Mouse (Mus musculus) C2C12 (cell line): ENCODE data around the gene Gm49396. TPM values are rescaled to one million over a fixed set of nuclear protein-coding genes. Genes with fewer than 3 reads are reported as not detected.

Source experiments
- H3K27me3 ChIP-seq: one replicate; pipeline ENCODE4 v1.6.1; 2011; ENCODE audit not compliant: control insufficient read depth, insufficient read depth, insufficient read length
- H3K36me3 ChIP-seq: one replicate; pipeline ENCODE4 v1.6.1; 2011; ENCODE audit not compliant: control insufficient read depth, insufficient read depth
- H3K4me3 ChIP-seq: one replicate; pipeline ENCODE4 v1.5.1; 2011; ENCODE audit warnings: mild to moderate bottlenecking, control low read depth; ENCODE audit not compliant: poor library complexity, insufficient read depth, severe bottlenecking
- H3K79me2 ChIP-seq: one replicate; pipeline ENCODE4 v1.6.1; 2011; ENCODE audit not compliant: control insufficient read depth, insufficient read depth
- H3K79me3 ChIP-seq: one replicate; pipeline ENCODE4 v1.6.1; 2011; ENCODE audit warnings: low read depth, control low read depth
- H3ac ChIP-seq: one replicate; pipeline ENCODE3; 2011; ENCODE audit warnings: low read depth; ENCODE audit not compliant: control insufficient read depth, insufficient read length
- CEBPB ChIP-seq: IDR thresholded peaks from one replicate; pipeline ENCODE4 v1.6.1; 2011; ENCODE audit warnings: low read depth, mild to moderate bottlenecking, control low read depth, moderate library complexity
- CTCF ChIP-seq: IDR thresholded peaks from one replicate; pipeline ENCODE4 v1.5.1; 2011; ENCODE audit not compliant: control insufficient read depth, insufficient read depth, insufficient read length
- FOSL1 ChIP-seq: IDR thresholded peaks from one replicate; pipeline ENCODE4 v1.8.0; 2011; ENCODE audit warnings: mild to moderate bottlenecking, low read length; ENCODE audit not compliant: poor library complexity, insufficient read depth, severe bottlenecking
- MAX ChIP-seq: IDR thresholded peaks from one replicate; pipeline ENCODE4 v1.6.1; 2011; ENCODE audit warnings: mild to moderate bottlenecking, control low read depth
- MYOD1 ChIP-seq: IDR thresholded peaks from one replicate; pipeline ENCODE4 v1.6.1; 2011; ENCODE audit warnings: low read depth; ENCODE audit not compliant: control insufficient read depth, insufficient read length
- MYOG ChIP-seq: IDR thresholded peaks from one replicate; pipeline ENCODE4 v1.6.1; 2011; ENCODE audit not compliant: control insufficient read depth, insufficient read length; ENCODE audit errors: extremely low read depth
- USF1 ChIP-seq: IDR thresholded peaks from one replicate; pipeline ENCODE4 v1.6.1; 2011; ENCODE audit warnings: low read depth, mild to moderate bottlenecking, control low read depth, moderate library complexity
- polyA plus RNA-seq: library from polyadenylated mRNA; unstranded; fragments of >200 nt; fragmentation: generic; extraction: Trizol; gene quantifications from one replicate; pipeline ENCODE4 v1.2.1, GENCODE M21; 2012; ENCODE audit warnings: missing spikeins

The Gm49396 gene
- polyA plus RNA-seq, 1 experiment = 0.73 TPM

DNA sequence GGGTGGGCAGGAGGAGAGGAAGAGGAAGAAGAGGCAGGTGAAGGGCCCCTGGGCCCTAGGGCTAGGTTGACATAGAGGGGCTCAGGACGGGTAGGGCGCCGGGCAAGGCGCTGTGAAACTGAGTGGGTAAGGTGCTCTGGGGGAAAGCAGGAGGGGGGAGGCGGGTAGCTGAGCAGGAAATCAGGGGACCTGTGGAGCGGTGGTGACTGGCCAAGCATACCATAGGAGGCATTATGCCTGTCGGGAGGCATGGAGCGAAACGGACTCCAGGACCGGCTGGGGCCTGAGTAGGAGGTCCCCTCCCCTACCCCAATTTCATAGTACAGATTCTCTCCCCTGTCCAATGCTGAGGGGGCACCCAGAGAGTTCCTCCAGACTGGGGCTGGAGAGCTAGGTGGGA is 40.3 kb upstream of the Gm49396 start:
- TF ChIP-seq MAX (no peak), MYOG (no peak), CEBPB (no peak), CTCF (no peak), FOSL1 (no peak), USF1 (no peak), MYOD1 (no peak)
- Histone ChIP-seq H3K79me3 (no peaks in the 10 kb centered on the region), H3K27me3 (no peaks in the 10 kb centered on the region), H3K36me3 (no peaks in the 10 kb centered on the region), H3K79me2 (no peaks in the 10 kb centered on the region), H3K4me3 (no peak overlapping the region), H3ac (no peak overlapping the region)

DNA sequence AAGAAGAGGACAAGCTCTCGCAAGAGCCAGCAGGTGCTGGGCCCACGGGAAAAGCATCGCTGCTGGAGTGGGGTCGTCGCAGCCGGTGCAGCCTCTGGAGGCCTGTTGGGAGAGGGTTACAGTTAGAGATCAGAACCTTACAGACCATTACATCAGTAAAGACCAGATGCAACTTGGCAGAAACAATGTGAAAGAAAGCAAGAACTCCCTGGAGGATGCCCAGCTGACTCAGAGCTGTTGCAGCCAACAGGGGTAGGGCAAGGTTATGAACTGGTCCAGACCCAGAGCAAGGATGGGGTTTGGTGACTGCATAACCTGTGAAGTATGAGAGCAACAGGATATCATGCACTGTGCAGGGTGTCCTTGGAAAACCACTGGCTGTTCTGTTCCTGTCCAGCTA is 38.7 kb upstream of the Gm49396 start:
- no peak overlapping the region for H3K4me3 ChIP-seq
- TF ChIP-seq USF1 = no peak
- no peak for TF ChIP-seq CTCF
- H3K79me3 ChIP-seq = no peaks in the 10 kb centered on the region
- no peak overlapping the region for H3ac ChIP-seq
- H3K36me3 ChIP-seq = no peaks in the 10 kb centered on the region
- no peaks in the 10 kb centered on the region for H3K79me2 ChIP-seq
- no peaks in the 10 kb centered on the region for H3K27me3 ChIP-seq

DNA sequence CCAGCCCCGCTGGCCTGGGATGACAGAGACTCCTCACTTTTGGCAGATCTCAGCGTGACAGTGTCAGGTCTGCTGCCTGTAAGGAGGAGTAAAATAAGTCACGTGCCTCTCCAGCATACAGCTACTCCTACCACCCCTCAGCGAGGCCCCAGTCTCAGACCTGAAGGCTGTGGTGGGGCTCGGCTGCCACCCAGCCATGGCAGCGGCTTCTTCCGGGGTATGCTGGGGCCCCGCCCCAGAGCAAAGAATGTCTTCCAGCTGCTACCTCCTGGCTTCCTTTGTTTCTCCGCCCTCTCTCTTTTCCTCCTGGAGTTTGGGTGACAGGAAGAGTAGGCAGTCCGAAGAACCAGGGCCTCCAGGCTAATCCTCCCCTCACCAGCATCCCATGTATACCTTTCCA is 37.2 kb upstream of the Gm49396 start:
- TF ChIP-seq MYOD1 (no peak), MYOG (no peak), USF1 (no peak), FOSL1 (no peak), CTCF (no peak), CEBPB (no peak)
- H3K27me3 ChIP-seq = no peaks in the 10 kb centered on the region
- no peaks in the 10 kb centered on the region for H3K79me3 ChIP-seq
- H3K4me3 ChIP-seq = no peak overlapping the region
- H3K79me2 ChIP-seq = no peaks in the 10 kb centered on the region
- H3K36me3 ChIP-seq = no peaks in the 10 kb centered on the region
- H3ac ChIP-seq = no peak overlapping the region

DNA sequence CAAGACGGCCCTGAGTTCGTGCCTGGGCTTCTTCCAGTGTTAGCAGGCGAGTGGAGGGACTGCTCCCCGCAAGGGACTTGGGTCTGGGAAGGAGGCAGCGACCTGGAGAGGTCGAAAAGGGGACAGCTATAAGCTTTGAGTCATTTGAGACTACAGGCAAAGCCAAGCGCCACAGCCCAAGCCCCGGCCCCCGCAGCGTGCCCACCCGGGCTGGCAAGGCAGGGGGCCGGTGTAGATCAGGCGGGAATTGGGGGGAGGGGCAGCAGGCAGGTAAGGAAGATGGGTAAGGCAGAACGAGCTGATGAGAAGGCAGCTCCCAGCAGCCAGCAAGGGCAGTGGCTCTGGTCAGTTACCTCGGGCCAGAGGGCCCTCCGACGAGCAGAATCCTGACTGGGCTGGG is 36.7 kb upstream of the Gm49396 start:
- Histone ChIP-seq H3ac (no peak overlapping the region), H3K79me2 (no peaks in the 10 kb centered on the region), H3K79me3 (no peaks in the 10 kb centered on the region), H3K27me3 (no peaks in the 10 kb centered on the region), H3K4me3 (no peak overlapping the region), H3K36me3 (no peaks in the 10 kb centered on the region)
- no peak for TF ChIP-seq MAX

DNA sequence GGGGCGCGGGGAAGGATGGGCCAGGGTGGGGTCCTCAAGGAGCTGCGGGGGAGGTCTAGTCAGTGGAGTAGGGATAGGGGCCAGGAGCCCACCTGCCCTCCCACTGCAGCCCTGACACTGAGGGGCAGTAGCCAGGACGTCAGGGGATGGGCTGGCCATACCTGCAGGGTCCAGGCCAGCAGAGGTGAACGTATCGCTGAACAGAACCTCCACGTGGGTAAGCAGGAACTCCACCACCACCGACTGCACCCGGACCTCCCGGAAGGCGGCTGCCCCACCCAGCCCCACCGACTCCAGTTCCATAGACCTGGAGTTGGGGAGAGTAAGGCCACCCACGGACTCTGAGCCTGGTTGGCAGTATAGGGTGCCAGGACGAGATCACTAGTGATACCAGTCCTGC is 36.2 kb upstream of the Gm49396 start:
- H3K79me2 ChIP-seq = no peaks in the 10 kb centered on the region
- no peak overlapping the region for H3ac ChIP-seq
- H3K36me3 ChIP-seq = no peaks in the 10 kb centered on the region
- H3K79me3 ChIP-seq = no peaks in the 10 kb centered on the region
- no peak overlapping the region for H3K4me3 ChIP-seq
- no peaks in the 10 kb centered on the region for H3K27me3 ChIP-seq
- TF ChIP-seq CTCF (no peak), USF1 (no peak)

DNA sequence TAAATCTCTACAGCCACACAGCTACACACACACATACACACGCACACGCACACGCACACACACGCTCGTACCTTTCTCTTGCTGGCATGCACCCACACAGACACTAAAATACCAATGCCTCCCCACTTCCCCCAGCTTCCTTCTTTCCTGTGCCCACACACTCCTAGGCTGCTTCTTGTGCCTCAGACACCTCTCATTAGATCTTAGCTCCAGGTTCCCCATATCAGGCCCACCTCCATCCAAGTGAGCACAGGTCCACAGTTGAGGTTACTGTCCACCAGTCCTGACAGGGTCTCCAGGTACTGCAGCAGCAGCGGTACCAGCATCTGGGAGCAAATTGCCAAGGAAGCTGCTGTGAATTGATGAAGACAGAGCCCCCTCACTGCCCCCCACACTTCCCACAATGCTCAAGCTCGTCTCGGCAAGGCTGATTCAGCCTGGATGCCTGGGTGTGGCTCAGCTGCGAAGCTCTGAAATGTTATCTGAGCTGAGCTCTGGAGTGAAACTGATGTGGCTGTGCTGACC is 31.8 kb upstream of the Gm49396 start:
- H3K36me3 ChIP-seq = no peaks in the 10 kb centered on the region
- no peak for TF ChIP-seq MYOD1
- no peak for TF ChIP-seq CEBPB
- TF ChIP-seq FOSL1 = no peak
- no peak overlapping the region for H3K4me3 ChIP-seq
- H3K27me3 ChIP-seq = no peaks in the 10 kb centered on the region
- no peaks in the 10 kb centered on the region for H3K79me3 ChIP-seq
- no peak overlapping the region for H3ac ChIP-seq
- H3K79me2 ChIP-seq = no peaks in the 10 kb centered on the region

DNA sequence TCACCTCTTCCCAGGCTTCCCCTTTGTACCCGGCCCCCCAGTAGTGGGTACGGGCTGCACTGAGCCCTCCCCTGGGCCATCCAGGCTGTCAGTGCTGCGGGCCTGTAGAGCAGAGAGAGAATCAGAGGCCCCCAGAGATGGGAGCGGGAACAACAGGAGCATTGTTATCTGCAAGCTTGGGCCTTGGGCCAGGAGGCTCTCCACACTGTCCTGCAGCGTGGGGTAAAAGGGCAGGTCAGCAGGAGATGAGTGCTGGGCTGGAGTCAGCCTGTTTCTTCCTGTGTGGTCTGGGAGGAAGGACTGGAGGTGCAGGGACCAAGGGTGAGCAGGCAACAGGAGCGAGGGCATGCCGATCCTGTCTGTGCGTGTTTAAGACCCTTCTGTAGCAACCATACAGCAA is 30.2 kb upstream of the Gm49396 start:
- H3K27me3 ChIP-seq = no peaks in the 10 kb centered on the region
- H3K36me3 ChIP-seq = no peaks in the 10 kb centered on the region
- no peak overlapping the region for H3K4me3 ChIP-seq

More for the DNA sequence above, 30.2 kb upstream of the Gm49396 start:
- H3K79me3 ChIP-seq = no peaks in the 10 kb centered on the region
- H3K79me2 ChIP-seq = no peaks in the 10 kb centered on the region
- TF ChIP-seq MYOG (no peak), USF1 (no peak), MYOD1 (no peak)
- no peak overlapping the region for H3ac ChIP-seq
